Mouse (Mus musculus): ENCODE measurements around the gene Nlrp1a. TPM values are rescaled to one million over a fixed set of nuclear protein-coding genes. Genes with fewer than 3 reads are reported as not detected.

The Nlrp1a gene
- polyA plus RNA-seq, 1 experiment from 2014 or later, result 0.15 TPM

GRCm38 (mm10) chr11:71076342-71076741, 68.2 kb downstream of the Nlrp1a start:
- DNase-seq (ENCODE audit: low spot score), result no peak
- no peak overlapping the region for H3K9ac ChIP-seq (ENCODE audit: low read depth, low read length)
- WGBS, result 80% methylated on average over 1 of the region's 1 CpGs
- H3K27ac ChIP-seq (ENCODE audit: low read depth, low read length), result no peak overlapping the region
- ATAC-seq (ENCODE audit: low FRiP score), result no peak
- no peaks in the 10 kb centered on the region for H3K9me3 ChIP-seq (ENCODE audit: control insufficient read depth, low read length)
- no peak overlapping the region for H3K4me2 ChIP-seq (replicated peaks; ENCODE audit: low read depth, low read length)
- no peaks in the 10 kb centered on the region for H3K27me3 ChIP-seq (ENCODE audit: control insufficient read depth, insufficient read depth, low read length)
- no peaks in the 10 kb centered on the region for H3K36me3 ChIP-seq (ENCODE audit: control insufficient read depth, insufficient read depth, low read length)
- H3K4me3 ChIP-seq (ENCODE audit: low read depth, low read length), result no peak overlapping the region
- no peaks in the 10 kb centered on the region for H3K4me1 ChIP-seq (replicated peaks; ENCODE audit: control insufficient read depth, insufficient read depth, low read length)

GRCm38 (mm10) chr11:71052554-71052953, 92.0 kb downstream of the Nlrp1a start:
- no peaks in the 10 kb centered on the region for H3K4me1 ChIP-seq (replicated peaks; ENCODE audit: control insufficient read depth, insufficient read depth, low read length)
- H3K36me3 ChIP-seq (ENCODE audit: control insufficient read depth, insufficient read depth, low read length), result no peaks in the 10 kb centered on the region
- no peak overlapping the region for H3K27ac ChIP-seq (ENCODE audit: low read depth, low read length)
- no peak overlapping the region for H3K4me3 ChIP-seq (ENCODE audit: low read depth, low read length)
- no peak overlapping the region for H3K4me2 ChIP-seq (replicated peaks; ENCODE audit: low read depth, low read length)
- no peak overlapping the region for H3K9ac ChIP-seq (ENCODE audit: low read depth, low read length)
- DNase-seq (ENCODE audit: low spot score) (peak; percentile 39), ATAC-seq (ENCODE audit: low FRiP score) (no peak)
- 4% methylated on average over 1 of the region's 1 CpGs for WGBS
- H3K9me3 ChIP-seq (ENCODE audit: control insufficient read depth, low read length), result no peaks in the 10 kb centered on the region
- H3K27me3 ChIP-seq (ENCODE audit: control insufficient read depth, insufficient read depth, low read length), result no peaks in the 10 kb centered on the region

Other genes with a start within 250 kb of the Nlrp1a start
- gene Nup88, start 174.7 kb downstream of the Nlrp1a start, polyA plus RNA-seq (2014; fragmentation: Nextera tagmentation; extraction: Ambion mirVana), result 169 and 172 TPM in 2 replicates
- 73.8 and 77.4 TPM in 2 replicates for gene Rpain, start 174.5 kb downstream of the Nlrp1a start, polyA plus RNA-seq (2014; fragmentation: Nextera tagmentation; extraction: Ambion mirVana)
- 220 and 232 TPM in 2 replicates for gene C1qbp, start 161.7 kb downstream of the Nlrp1a start, polyA plus RNA-seq (2014; fragmentation: Nextera tagmentation; extraction: Ambion mirVana)
- 17.8 and 19.3 TPM in 2 replicates for gene Dhx33, start 140.3 kb downstream of the Nlrp1a start, polyA plus RNA-seq (2014; fragmentation: Nextera tagmentation; extraction: Ambion mirVana)
- 47.0 and 49.1 TPM in 2 replicates for gene Mis12, start 125.1 kb downstream of the Nlrp1a start, polyA plus RNA-seq (2014; fragmentation: Nextera tagmentation; extraction: Ambion mirVana)
- gene Derl2, start 124.9 kb downstream of the Nlrp1a start, polyA plus RNA-seq (2014; fragmentation: Nextera tagmentation; extraction: Ambion mirVana), result 43.5 and 47.5 TPM in 2 replicates
- gene 6330403K07Rik, start 111.2 kb downstream of the Nlrp1a start, polyA plus RNA-seq (2014; fragmentation: Nextera tagmentation; extraction: Ambion mirVana), result 122 and 146 TPM in 2 replicates
- gene Nlrp1b, start 86.0 kb upstream of the Nlrp1a start, polyA plus RNA-seq (2014; fragmentation: Nextera tagmentation; extraction: Ambion mirVana), result 0.11 TPM in 1 of 2 replicates, not detected in the other

Data from hindbrain, embryonic 11.5 days (tissue).